Mouse (Mus musculus): ENCODE results near the gene Fbxw8.

Fbxw8 gene

GRCm38 (mm10) chr5:118099870-118100478 lies 55.3 kb downstream of the Fbxw8 start:
- DNase-seq, result no peak

- DNase-seq, result no peak
Measured at GRCm38 (mm10) chr5:118099069-118099869, 56.0 kb downstream of the Fbxw8 start.

- no peak for DNase-seq
Measured at GRCm38 (mm10) chr5:118096317-118096716, 58.9 kb downstream of the Fbxw8 start.

- no peak for DNase-seq
Measured at GRCm38 (mm10) chr5:118095849-118096248, 59.4 kb downstream of the Fbxw8 start.

- no peak for DNase-seq
Measured at GRCm38 (mm10) chr5:118095433-118095832, 59.8 kb downstream of the Fbxw8 start.

- DNase-seq, result no peak
Measured at GRCm38 (mm10) chr5:118093321-118094035, 61.8 kb downstream of the Fbxw8 start.

GRCm38 (mm10) chr5:118090837-118091236 lies 64.4 kb downstream of the Fbxw8 start:
- no peak for DNase-seq

- DNase-seq, result no peak
Measured at GRCm38 (mm10) chr5:118090101-118090500, 65.2 kb downstream of the Fbxw8 start.

GRCm38 (mm10) chr5:118089102-118089501 lies 66.2 kb downstream of the Fbxw8 start:
- peak; percentile 70 for DNase-seq

GRCm38 (mm10) chr5:118086956-118087355 lies 68.3 kb downstream of the Fbxw8 start:
- DNase-seq, result no peak

- DNase-seq, result no peak
Measured at GRCm38 (mm10) chr5:118085313-118085712, 70.0 kb downstream of the Fbxw8 start.

GRCm38 (mm10) chr5:118084171-118084727 lies 71.0 kb downstream of the Fbxw8 start:
- no peak for DNase-seq

GRCm38 (mm10) chr5:118083060-118083638 lies 72.1 kb downstream of the Fbxw8 start:
- DNase-seq, result no peak

- no peak for DNase-seq
Measured at GRCm38 (mm10) chr5:118081996-118082395, 73.3 kb downstream of the Fbxw8 start.

GRCm38 (mm10) chr5:118081374-118081949 lies 73.8 kb downstream of the Fbxw8 start:
- no peak for DNase-seq

- DNase-seq, result no peak
Measured at GRCm38 (mm10) chr5:118079839-118080250, 75.4 kb downstream of the Fbxw8 start.

- no peak for DNase-seq
Measured at GRCm38 (mm10) chr5:118079354-118079753, 75.9 kb downstream of the Fbxw8 start.

- no peak for DNase-seq
Measured at GRCm38 (mm10) chr5:118078550-118078949, 76.7 kb downstream of the Fbxw8 start.

GRCm38 (mm10) chr5:118076721-118077592 lies 78.3 kb downstream of the Fbxw8 start:
- DNase-seq, result peak; percentile 69

GRCm38 (mm10) chr5:118073213-118073773 lies 82.0 kb downstream of the Fbxw8 start:
- no peak for DNase-seq

GRCm38 (mm10) chr5:118071766-118072165 lies 83.5 kb downstream of the Fbxw8 start:
- no peak for DNase-seq

Data from cerebellum, adult 8-10 months (tissue).